Comparison of ENCODE assay signal across 18 mouse cellular contexts in the genomic region with DNA sequence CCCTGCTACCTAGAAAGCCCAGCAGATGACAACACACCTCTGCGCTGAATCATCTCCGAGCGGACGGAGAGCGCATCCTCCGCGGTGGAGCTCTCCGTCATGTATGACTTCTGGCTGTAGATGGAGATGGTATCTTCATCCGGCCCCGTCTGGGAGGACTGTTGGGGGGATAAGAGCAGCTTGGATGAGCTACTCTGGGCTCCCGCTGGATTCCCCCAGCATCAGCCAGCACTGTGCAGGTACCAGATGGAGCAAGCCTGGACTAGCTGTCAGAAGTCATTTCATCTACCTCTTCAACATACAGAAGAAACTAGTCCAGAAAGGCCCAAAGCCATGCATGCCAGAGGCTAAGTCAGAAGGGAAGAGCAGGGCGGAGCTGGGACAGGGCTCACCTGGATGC. TPM values are rescaled to one million over a fixed set of nuclear protein-coding genes. Genes with fewer than 3 reads are reported as not detected.
DNase-seq lines count a peak whose midpoint lies in the region; ATAC-seq lines count a peak whose summit lies in the region.
"Had no signal": no experiment of that assay in that cellular context is flagged by ENCODE, and none has a peak within 500 bp of the region (broad histone marks: within the 10 kb centered on the region; RNA-seq: fewer than 3 reads in every experiment).

No protein-coding gene starts in this region.

- 92% methylated on average over 12 of the region's 12 CpGs for WGBS in hindbrain, embryonic 12.5 days
- 96% methylated on average over 12 of the region's 12 CpGs for WGBS in hindbrain, embryonic 11.5 days
- 93% methylated on average over 12 of the region's 12 CpGs for WGBS in hindbrain, embryonic 15.5 days
- WGBS in neural tube, embryonic 15.5 days = 91% methylated on average over 12 of the region's 12 CpGs
- 85% methylated on average over 12 of the region's 12 CpGs for WGBS in liver, embryonic 12.5 days (ENCODE audit: insufficient replicate concordance)

- H3K4me1 ChIP-seq in hindbrain, embryonic 12.5 days = peaks cover 49% of the 10 kb centered on the region
- H3K4me1 ChIP-seq in hindbrain, embryonic 11.5 days (replicated peaks; ENCODE audit: control insufficient read depth, insufficient read depth, low read length) = peaks cover 29% of the 10 kb centered on the region
- H3K4me1 ChIP-seq in hindbrain, embryonic 15.5 days (replicated peaks) = peaks cover 56% of the 10 kb centered on the region
- peaks cover 49% of the 10 kb centered on the region for H3K4me1 ChIP-seq in neural tube, embryonic 15.5 days
- H3K4me1 ChIP-seq in liver, embryonic 12.5 days = peaks cover 21% of the 10 kb centered on the region

- peaks cover 36% of the 10 kb centered on the region for H3K27me3 ChIP-seq in hindbrain, embryonic 12.5 days
- peaks cover 4% of the 10 kb centered on the region; the same call in 1 of the 2 replicates for H3K27me3 ChIP-seq in hindbrain, embryonic 11.5 days (ENCODE audit: control insufficient read depth, insufficient read depth, low read length)
- no peaks in the 10 kb centered on the region for H3K27me3 ChIP-seq in hindbrain, embryonic 15.5 days
- H3K27me3 ChIP-seq in neural tube, embryonic 15.5 days (replicated peaks) = no peaks in the 10 kb centered on the region
- peaks cover 97% of the 10 kb centered on the region for H3K27me3 ChIP-seq in liver, embryonic 12.5 days (replicated peaks)

- peak overlapping the region; percentile 59; the same call in 1 of the 2 replicates for H3K4me2 ChIP-seq in hindbrain, embryonic 12.5 days (replicated peaks)
- no peak overlapping the region for H3K4me2 ChIP-seq in hindbrain, embryonic 11.5 days (replicated peaks; ENCODE audit: low read depth, low read length)
- peak overlapping the region; percentile 70; the same call in 1 of the 2 replicates for H3K4me2 ChIP-seq in hindbrain, embryonic 15.5 days
- peak overlapping the region; percentile 67 for H3K4me2 ChIP-seq in neural tube, embryonic 15.5 days
- H3K4me2 ChIP-seq in liver, embryonic 12.5 days = no peak overlapping the region
- H3K4me2 ChIP-seq: heart, embryonic 13.5 days; liver, embryonic 11.5 days; lung, embryonic 14.5 days had no signal

- no peak for DNase-seq in hindbrain, embryonic 11.5 days (ENCODE audit: low spot score)
- DNase-seq in cerebellum, adult 8-10 months = peak; percentile 45
- DNase-seq in embryo, embryonic 10 days (ENCODE audit: low spot score) = no peak
- DNase-seq: adrenal gland, postnatal 14 days; heart, postnatal 36 days; kidney, postnatal 10 days; left cerebral cortex, postnatal 4 days; lung, embryonic 14.5 days; lung, postnatal 4 days; thymus, postnatal 36 days had no signal

- no peak overlapping the region for H3K27ac ChIP-seq in hindbrain, embryonic 12.5 days
- H3K27ac ChIP-seq in hindbrain, embryonic 11.5 days (ENCODE audit: low read depth, low read length) = no peak overlapping the region
- H3K27ac ChIP-seq in hindbrain, embryonic 15.5 days (replicated peaks) = no peak overlapping the region
- no peak overlapping the region for H3K27ac ChIP-seq in neural tube, embryonic 15.5 days (replicated peaks)
- H3K27ac ChIP-seq in liver, embryonic 12.5 days = no peak overlapping the region
- H3K27ac ChIP-seq: forebrain, embryonic 12.5 days; heart, embryonic 13.5 days had no signal

- H3K36me3 ChIP-seq in hindbrain, embryonic 12.5 days = peaks cover 44% of the 10 kb centered on the region
- H3K36me3 ChIP-seq in hindbrain, embryonic 11.5 days (ENCODE audit: control insufficient read depth, insufficient read depth, low read length) = no peaks in the 10 kb centered on the region
- H3K36me3 ChIP-seq in hindbrain, embryonic 15.5 days = peaks cover 27% of the 10 kb centered on the region
- H3K36me3 ChIP-seq in neural tube, embryonic 15.5 days = peaks cover 33% of the 10 kb centered on the region
- peaks cover 3% of the 10 kb centered on the region for H3K36me3 ChIP-seq in liver, embryonic 12.5 days

- H3K9ac ChIP-seq in hindbrain, embryonic 12.5 days = no peak overlapping the region
- no peak overlapping the region for H3K9ac ChIP-seq in hindbrain, embryonic 11.5 days (ENCODE audit: low read depth, low read length)
- no peak overlapping the region for H3K9ac ChIP-seq in hindbrain, embryonic 15.5 days
- H3K9ac ChIP-seq in neural tube, embryonic 15.5 days (replicated peaks) = no peak overlapping the region
- H3K9ac ChIP-seq in liver, embryonic 12.5 days = no peak overlapping the region
- H3K9ac ChIP-seq: forebrain, embryonic 12.5 days; heart, embryonic 13.5 days; lung, embryonic 14.5 days had no signal

- ATAC-seq in hindbrain, embryonic 12.5 days (ENCODE audit: low FRiP score) = no peak
- no peak for ATAC-seq in hindbrain, embryonic 11.5 days (ENCODE audit: low FRiP score)
- no peak for ATAC-seq in hindbrain, embryonic 15.5 days (ENCODE audit: low FRiP score, low read depth)
- no peak for ATAC-seq in neural tube, embryonic 15.5 days (ENCODE audit: low FRiP score)
- ATAC-seq in liver, embryonic 12.5 days = no peak
- ATAC-seq: intestine, postnatal 0 days had no signal

- no peak overlapping the region for H3K4me3 ChIP-seq in hindbrain, embryonic 12.5 days
- no peak overlapping the region for H3K4me3 ChIP-seq in hindbrain, embryonic 11.5 days (ENCODE audit: low read depth, low read length)
- H3K4me3 ChIP-seq in hindbrain, embryonic 15.5 days = no peak overlapping the region
- H3K4me3 ChIP-seq in neural tube, embryonic 15.5 days (replicated peaks) = no peak overlapping the region
- no peak overlapping the region for H3K4me3 ChIP-seq in liver, embryonic 12.5 days
- H3K4me3 ChIP-seq: forebrain, embryonic 12.5 days; heart, embryonic 13.5 days had no signal

- no peaks in the 10 kb centered on the region for H3K9me3 ChIP-seq in hindbrain, embryonic 12.5 days (replicated peaks)
- no peaks in the 10 kb centered on the region for H3K9me3 ChIP-seq in hindbrain, embryonic 11.5 days (ENCODE audit: control insufficient read depth, low read length)
- no peaks in the 10 kb centered on the region for H3K9me3 ChIP-seq in hindbrain, embryonic 15.5 days
- H3K9me3 ChIP-seq in neural tube, embryonic 15.5 days (replicated peaks) = no peaks in the 10 kb centered on the region
- no peaks in the 10 kb centered on the region for H3K9me3 ChIP-seq in liver, embryonic 12.5 days (replicated peaks)
- H3K9me3 ChIP-seq: forebrain, embryonic 12.5 days; heart, embryonic 13.5 days had no signal

RNA-seq across cellular contexts. Expression of a gene that starts 35.8 kb away (rescaled TPM):
- polyA plus RNA-seq in hindbrain, embryonic 12.5 days (2016; fragmentation: Nextera tagmentation; extraction: Ambion mirVana) = 98.1 and 104 TPM in 2 replicates
- polyA plus RNA-seq in hindbrain, embryonic 11.5 days (2014; fragmentation: Nextera tagmentation; extraction: Ambion mirVana) = 102 and 109 TPM in 2 replicates
- polyA plus RNA-seq in hindbrain, embryonic 15.5 days (2015; fragmentation: Nextera tagmentation; extraction: Ambion mirVana) = 102 and 111 TPM in 2 replicates
- polyA plus RNA-seq in neural tube, embryonic 15.5 days (2015; fragmentation: Nextera tagmentation; extraction: Ambion mirVana) = 109 and 111 TPM in 2 replicates
- polyA plus RNA-seq in liver, embryonic 12.5 days (2016; fragmentation: Nextera tagmentation; extraction: Ambion mirVana) = 92.4 and 92.9 TPM in 2 replicates

RNA-seq across cellular contexts. Expression of a gene that starts 35.8 kb away (rescaled TPM):
- polyA plus RNA-seq in hindbrain, embryonic 12.5 days (2016; fragmentation: Nextera tagmentation; extraction: Ambion mirVana) = 23.2 and 26.7 TPM in 2 replicates
- polyA plus RNA-seq in hindbrain, embryonic 11.5 days (2014; fragmentation: Nextera tagmentation; extraction: Ambion mirVana) = 19.9 and 20.7 TPM in 2 replicates
- polyA plus RNA-seq in hindbrain, embryonic 15.5 days (2015; fragmentation: Nextera tagmentation; extraction: Ambion mirVana) = 19.6 and 20.5 TPM in 2 replicates
- 16.7 TPM in 2 replicates for polyA plus RNA-seq in neural tube, embryonic 15.5 days (2015; fragmentation: Nextera tagmentation; extraction: Ambion mirVana)
- 10.9 and 12.1 TPM in 2 replicates for polyA plus RNA-seq in liver, embryonic 12.5 days (2016; fragmentation: Nextera tagmentation; extraction: Ambion mirVana)

RNA-seq across cellular contexts. Expression of a gene that starts 35.9 kb away (rescaled TPM):
- 6.0 and 6.4 TPM in 2 replicates for polyA plus RNA-seq in hindbrain, embryonic 12.5 days (2016; fragmentation: Nextera tagmentation; extraction: Ambion mirVana)
- 3.2 and 3.6 TPM in 2 replicates for polyA plus RNA-seq in hindbrain, embryonic 11.5 days (2014; fragmentation: Nextera tagmentation; extraction: Ambion mirVana)
- polyA plus RNA-seq in hindbrain, embryonic 15.5 days (2015; fragmentation: Nextera tagmentation; extraction: Ambion mirVana) = 8.3 and 9.5 TPM in 2 replicates
- 6.0 and 6.9 TPM in 2 replicates for polyA plus RNA-seq in neural tube, embryonic 15.5 days (2015; fragmentation: Nextera tagmentation; extraction: Ambion mirVana)
- 0.72 and 0.92 TPM in 2 replicates for polyA plus RNA-seq in liver, embryonic 12.5 days (2016; fragmentation: Nextera tagmentation; extraction: Ambion mirVana)

Comparison
In these comparisons a context has a peak if more than half of its experiments do, and no peak if none do; other contexts are left out.
1. H3K4me2 ChIP-seq: peak in hindbrain, embryonic 12.5 days (single experiment), hindbrain, embryonic 15.5 days (single experiment) and neural tube, embryonic 15.5 days (single experiment); none in hindbrain, embryonic 11.5 days (single experiment) and liver, embryonic 12.5 days (single experiment).